Comparison of ENCODE assay signal across 26 mouse cellular contexts in the genomic region with DNA sequence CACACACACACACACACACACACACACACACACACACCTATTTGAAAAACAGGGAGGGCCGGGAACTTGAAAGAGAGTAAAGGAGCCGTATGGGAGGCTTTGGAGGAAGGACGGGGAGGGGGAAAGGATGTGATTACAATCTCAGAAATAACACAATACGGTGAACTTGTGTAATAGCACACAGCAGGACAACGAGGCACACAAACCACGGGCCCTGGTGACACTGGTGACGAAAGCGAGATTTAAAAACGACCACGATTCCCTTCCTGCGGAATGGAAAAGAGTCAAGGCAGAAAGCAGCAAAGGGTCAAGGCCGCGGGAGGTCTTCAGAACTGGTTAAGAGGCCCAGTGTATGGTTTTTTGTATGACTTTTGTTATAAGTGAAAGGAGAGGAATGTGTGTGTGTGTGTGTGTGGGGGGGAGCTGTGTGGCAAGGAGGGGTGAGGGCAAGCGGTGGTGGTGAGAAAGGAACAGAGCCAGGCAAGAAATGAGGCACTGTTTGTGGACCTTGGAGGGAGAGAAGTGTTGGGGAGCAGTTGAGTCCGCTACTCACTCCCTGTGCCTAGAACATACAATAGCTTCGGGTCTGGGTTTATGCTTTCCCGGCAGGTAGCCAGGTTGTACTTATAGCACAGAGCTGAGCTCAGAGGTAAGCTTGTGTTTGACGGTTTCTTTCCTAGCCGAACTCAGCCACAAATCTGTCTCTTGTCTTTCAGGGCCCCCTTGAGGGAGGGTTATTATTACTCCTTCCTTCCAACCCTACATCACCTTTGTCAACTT. TPM values are rescaled to one million over a fixed set of nuclear protein-coding genes. Genes with fewer than 3 reads are reported as not detected.
"Had no signal": no experiment of that assay in that cellular context is flagged by ENCODE, and none has a peak within 500 bp of the region (broad histone marks: within the 10 kb centered on the region; RNA-seq: fewer than 3 reads in every experiment).

No protein-coding gene starts in this region.

- H3K4me1 ChIP-seq: limb, embryonic 10.5 days; limb, embryonic 13.5 days; liver, embryonic 15.5 days; lung, embryonic 15.5 days; neural tube, embryonic 12.5 days; neural tube, embryonic 15.5 days; stomach, embryonic 15.5 days had no signal

- H3K27ac ChIP-seq: limb, embryonic 10.5 days; limb, embryonic 13.5 days; liver, embryonic 12.5 days; liver, embryonic 15.5 days; lung, embryonic 15.5 days; macrophage; midbrain, embryonic 13.5 days; neural tube, embryonic 12.5 days; neural tube, embryonic 15.5 days; stomach, embryonic 15.5 days had no signal

- ATAC-seq: intestine, embryonic 16.5 days; liver, embryonic 12.5 days; midbrain, embryonic 13.5 days had no signal

- H3K36me3 ChIP-seq: limb, embryonic 10.5 days; limb, embryonic 13.5 days; liver, embryonic 12.5 days; liver, embryonic 15.5 days; lung, embryonic 15.5 days; midbrain, embryonic 13.5 days; neural tube, embryonic 12.5 days; neural tube, embryonic 15.5 days; stomach, embryonic 15.5 days had no signal

- H3K9me3 ChIP-seq: limb, embryonic 10.5 days; limb, embryonic 13.5 days; liver, embryonic 12.5 days; liver, embryonic 15.5 days; lung, embryonic 15.5 days; midbrain, embryonic 13.5 days; neural tube, embryonic 12.5 days; neural tube, embryonic 15.5 days; stomach, embryonic 15.5 days had no signal

- H3K27me3 ChIP-seq: neural tube, embryonic 15.5 days had no signal

- DNase-seq: kidney, adult 18-20 months; kidney, adult 9 months; kidney, postnatal 14 days; kidney, postnatal 4 days; liver; lung, postnatal 10 days; retina, postnatal 1 day; right cerebral cortex, postnatal 4 days; thymus, postnatal 25 days had no signal

- H3K9ac ChIP-seq: limb, embryonic 13.5 days; liver, embryonic 12.5 days; liver, embryonic 15.5 days; lung, embryonic 15.5 days; midbrain, embryonic 13.5 days; neural tube, embryonic 12.5 days; neural tube, embryonic 15.5 days; stomach, embryonic 15.5 days had no signal

- H3K4me2 ChIP-seq: limb, embryonic 13.5 days; liver, embryonic 12.5 days; liver, embryonic 15.5 days; lung, embryonic 15.5 days; midbrain, embryonic 13.5 days; neural tube, embryonic 12.5 days; neural tube, embryonic 15.5 days; stomach, embryonic 15.5 days had no signal

- H3K4me3 ChIP-seq: limb, embryonic 10.5 days; limb, embryonic 13.5 days; liver, embryonic 12.5 days; liver, embryonic 15.5 days; lung, embryonic 15.5 days; midbrain, embryonic 13.5 days; neural tube, embryonic 12.5 days; neural tube, embryonic 15.5 days; stomach, embryonic 15.5 days had no signal

RNA-seq across cellular contexts. Expression of a gene that starts 5.7 kb away (rescaled TPM):
- total RNA-seq: megakaryocyte-erythroid progenitor cell, adult 5-6 weeks had no signal
- polyA plus RNA-seq: liver, embryonic 12.5 days; macrophage had no signal

RNA-seq across cellular contexts. Expression of a gene that starts 34.1 kb away (rescaled TPM):
- total RNA-seq: layer of hippocampus, postnatal 25 days; left cerebral cortex, adult 18-20 months; left cerebral cortex, postnatal 25 days; megakaryocyte-erythroid progenitor cell, adult 5-6 weeks had no signal
- polyA plus RNA-seq: intestine, embryonic 16.5 days; kidney, embryonic 16.5 days; limb, embryonic 10.5 days; limb, embryonic 13.5 days; liver, embryonic 12.5 days; liver, embryonic 15.5 days; lung, embryonic 15.5 days; macrophage; midbrain, embryonic 13.5 days; neural tube, embryonic 12.5 days; neural tube, embryonic 15.5 days; stomach, embryonic 15.5 days; thymus, postnatal 0 days had no signal

RNA-seq across cellular contexts. Expression of a gene that starts 59.6 kb away (rescaled TPM):
- total RNA-seq: left cerebral cortex, postnatal 25 days; megakaryocyte-erythroid progenitor cell, adult 5-6 weeks had no signal
- polyA plus RNA-seq: intestine, embryonic 16.5 days; kidney, embryonic 16.5 days; limb, embryonic 10.5 days; limb, embryonic 13.5 days; liver, embryonic 12.5 days; liver, embryonic 15.5 days; lung, embryonic 15.5 days; macrophage; midbrain, embryonic 13.5 days; neural tube, embryonic 12.5 days; stomach, embryonic 15.5 days; thymus, postnatal 0 days had no signal

RNA-seq across cellular contexts. Expression of a gene that starts 59.6 kb away (rescaled TPM):
- total RNA-seq: megakaryocyte-erythroid progenitor cell, adult 5-6 weeks had no signal
- polyA plus RNA-seq: intestine, embryonic 16.5 days; kidney, embryonic 16.5 days; limb, embryonic 10.5 days; limb, embryonic 13.5 days; liver, embryonic 12.5 days; liver, embryonic 15.5 days; lung, embryonic 15.5 days; macrophage; midbrain, embryonic 13.5 days; neural tube, embryonic 12.5 days; stomach, embryonic 15.5 days; thymus, postnatal 0 days had no signal
